Mouse (Mus musculus) frontal cortex, adult 2 months (tissue): ENCODE data around the gene 9130204L05Rik. TPM values are rescaled to one million over a fixed set of nuclear protein-coding genes. Genes with fewer than 3 reads are reported as not detected.

ENCODE experiments used
- DNase-seq, 2 experiments: peaks; one replicate each; pipeline ENCODE4 v3.0.0; 2022; ENCODE audit warnings: low spot score in 1 of 2; ENCODE audit errors: extremely low spot score in 1 of 2
- polyA plus RNA-seq: library from polyadenylated mRNA; depleted of rRNA; stranded (reverse); fragments of >200 nt; gene quantifications from 2 replicates; pipeline ENCODE4 v1.2.3, GENCODE M21; 2012; rRNA removed

9130204L05Rik gene
- polyA plus RNA-seq = not detected in 2 replicates

DNA sequence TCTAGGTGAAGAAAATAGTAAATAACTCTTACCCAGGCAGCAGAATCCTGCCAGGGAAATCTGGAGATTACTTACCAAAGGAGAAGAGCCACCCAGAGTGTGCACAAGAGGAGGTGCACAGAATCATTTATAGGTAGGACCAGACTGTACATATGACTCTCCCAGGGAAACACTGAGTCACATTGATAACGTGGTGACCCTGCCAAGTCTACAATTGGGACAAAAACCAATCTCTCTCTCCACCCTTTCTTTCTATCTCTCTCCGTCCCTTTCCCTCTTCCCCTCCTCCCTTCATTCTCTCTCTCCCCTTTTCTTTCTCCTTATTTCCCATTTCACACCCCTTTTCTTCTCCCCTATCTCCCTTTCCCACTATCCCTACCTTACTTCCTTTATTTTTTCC, at the start of gene 9130204L05Rik:
Gene 9130204L05Rik (minus strand): TSS at position 101 of the 400 bp plus-strand sequence.
- no peak for DNase-seq

DNA sequence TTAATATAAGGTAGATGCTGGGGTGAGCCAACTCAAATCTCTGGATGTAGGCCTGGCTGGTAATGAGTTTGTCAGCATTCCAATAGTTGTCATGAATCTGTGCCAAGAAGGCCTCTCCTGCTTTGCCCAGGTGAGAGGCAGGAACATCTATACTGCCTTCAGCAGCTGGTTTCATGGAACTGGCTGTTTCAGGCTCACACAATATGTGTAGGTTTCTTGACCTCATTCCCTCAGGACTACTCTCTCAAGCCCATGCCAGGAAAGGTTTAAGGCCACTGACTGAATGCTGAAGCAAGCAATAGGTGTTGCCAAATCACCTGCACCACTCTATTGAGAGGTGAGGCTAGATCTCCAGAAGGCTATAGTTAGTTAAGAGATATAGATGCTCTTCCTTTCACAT, 18.1 kb upstream of the 9130204L05Rik start:
- DNase-seq = no peak

DNA sequence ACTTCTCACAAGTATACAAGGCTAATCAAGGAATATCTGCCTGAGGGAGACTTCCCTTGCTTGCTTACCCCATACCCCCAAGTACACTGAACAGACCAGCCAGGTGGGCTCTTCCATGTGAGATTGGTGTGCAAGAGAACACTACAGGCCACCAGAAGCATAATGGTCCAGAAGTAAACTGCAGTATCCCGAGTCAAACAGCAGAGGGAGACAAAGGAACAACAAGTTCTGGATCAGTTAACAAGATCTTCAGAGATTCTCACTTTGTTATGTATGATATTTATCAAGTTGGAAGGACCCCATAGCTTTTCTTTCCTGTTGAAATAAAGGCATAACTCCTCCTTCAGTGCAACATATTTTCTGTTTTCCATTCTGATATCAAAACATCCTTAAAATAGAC, 31.4 kb downstream of the 9130204L05Rik start:
- DNase-seq = no peak

DNA sequence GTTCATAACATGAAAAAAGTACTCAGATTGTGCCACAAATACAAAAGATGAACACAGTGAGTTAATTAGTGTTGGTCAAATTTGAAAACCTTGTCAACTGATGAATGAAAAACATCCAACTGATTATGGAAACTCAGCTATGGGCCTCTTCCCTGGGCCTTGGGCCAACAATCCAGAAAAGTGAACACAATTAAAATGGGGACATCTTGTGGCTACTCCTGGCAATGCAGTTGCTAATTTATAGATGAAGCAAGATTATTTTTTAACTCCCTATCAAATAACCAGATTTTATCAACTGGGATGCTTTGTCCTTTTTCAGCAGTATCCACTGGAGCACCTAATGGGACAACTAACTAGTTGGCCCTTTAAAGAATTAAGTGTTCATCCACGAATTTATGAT, 37.9 kb downstream of the 9130204L05Rik start:
- peak in 1 of 2 experiments; percentile 0 for DNase-seq
